Mouse (Mus musculus) 3T3-L1 (cell line): ENCODE measurements around the gene Col23a1.

Experiments
- DNase-seq: peaks from one replicate; pipeline ENCODE4 v3.0.0-alpha.2; 2015; ENCODE audit warnings: low read depth, low spot score

Col23a1 gene

GRCm38 (mm10) chr11:51388892-51389340 lies 99.2 kb downstream of the Col23a1 start:
- no peak for DNase-seq

GRCm38 (mm10) chr11:51389763-51390162 lies 100.0 kb downstream of the Col23a1 start:
- DNase-seq: no peak

- DNase-seq: no peak
Observed at GRCm38 (mm10) chr11:51390521-51390920, 100.8 kb downstream of the Col23a1 start.

DNA sequence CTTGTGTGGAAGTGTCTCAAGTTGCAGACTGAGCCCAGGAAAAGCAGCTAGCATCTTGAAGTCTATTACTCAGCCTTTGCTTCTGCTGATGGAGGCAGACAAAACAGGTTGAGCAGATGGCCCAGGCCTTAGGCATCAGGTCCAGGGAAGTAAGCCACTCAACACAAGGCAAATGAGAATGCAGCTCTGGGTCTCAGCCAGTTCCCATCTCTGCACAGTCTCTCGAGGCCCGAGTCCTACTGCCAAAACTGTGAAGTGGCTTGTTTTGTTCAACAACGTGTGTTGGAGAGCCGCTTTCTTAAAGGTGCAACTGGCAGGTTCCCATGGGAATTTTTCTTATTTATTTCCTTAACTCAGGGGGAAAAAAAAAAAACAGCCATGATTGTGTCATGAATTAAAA lies 101.8 kb downstream of the Col23a1 start:
- DNase-seq: no peak

DNA sequence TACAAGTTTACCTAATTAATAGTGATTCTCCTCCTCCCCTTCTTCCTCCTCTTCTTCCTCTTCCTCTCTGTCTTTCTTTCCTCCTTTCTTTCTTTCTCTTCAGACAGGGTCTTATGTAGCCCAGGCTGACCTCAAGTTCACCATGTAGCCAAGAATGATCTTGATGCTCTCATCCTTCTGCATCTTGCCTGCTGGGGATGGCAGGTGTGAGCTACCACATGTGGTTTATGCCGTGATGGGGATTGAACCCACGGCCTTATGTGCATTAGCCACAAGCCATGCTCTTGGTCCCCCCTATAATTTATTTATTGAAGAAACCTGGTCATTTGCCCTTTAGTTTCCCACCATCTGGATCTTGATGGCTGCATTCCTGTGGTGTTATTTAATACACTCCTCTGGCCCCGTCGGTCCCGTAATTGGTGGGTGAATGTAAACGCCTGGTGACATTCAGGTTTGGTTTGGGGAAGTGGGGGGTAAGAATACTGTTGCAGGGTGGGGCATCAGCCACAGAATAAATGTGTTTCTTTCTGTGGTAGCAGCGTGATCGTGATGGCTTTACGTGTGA lies 104.7 kb downstream of the Col23a1 start:
- DNase-seq: no peak

GRCm38 (mm10) chr11:51396451-51396850 lies 106.7 kb downstream of the Col23a1 start:
- DNase-seq: no peak

DNA sequence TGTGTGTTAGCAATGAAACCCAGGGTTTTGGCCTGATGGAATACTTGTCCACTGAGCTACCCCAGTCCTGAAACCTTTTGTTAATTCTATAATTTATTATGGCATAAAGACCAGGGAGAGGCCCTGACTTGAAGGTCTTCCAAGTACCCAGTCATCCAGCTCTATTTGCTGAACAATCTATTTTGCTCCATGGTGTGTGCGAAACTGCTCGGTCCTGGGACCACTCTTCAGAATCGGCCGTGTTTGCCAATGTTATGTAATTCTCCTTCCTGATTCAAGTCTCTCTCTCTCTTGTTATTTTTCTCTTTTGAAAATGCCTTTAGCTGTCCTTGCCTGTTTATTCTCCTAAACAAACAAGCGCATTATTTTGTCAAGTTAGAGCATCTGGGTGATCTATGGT lies 108.4 kb downstream of the Col23a1 start:
- DNase-seq: no peak

GRCm38 (mm10) chr11:51400356-51400755 lies 110.6 kb downstream of the Col23a1 start:
- no peak for DNase-seq

GRCm38 (mm10) chr11:51401481-51402128 lies 111.9 kb downstream of the Col23a1 start:
- no peak for DNase-seq

- DNase-seq: no peak
Observed at GRCm38 (mm10) chr11:51403886-51404285, 114.2 kb downstream of the Col23a1 start.

DNA sequence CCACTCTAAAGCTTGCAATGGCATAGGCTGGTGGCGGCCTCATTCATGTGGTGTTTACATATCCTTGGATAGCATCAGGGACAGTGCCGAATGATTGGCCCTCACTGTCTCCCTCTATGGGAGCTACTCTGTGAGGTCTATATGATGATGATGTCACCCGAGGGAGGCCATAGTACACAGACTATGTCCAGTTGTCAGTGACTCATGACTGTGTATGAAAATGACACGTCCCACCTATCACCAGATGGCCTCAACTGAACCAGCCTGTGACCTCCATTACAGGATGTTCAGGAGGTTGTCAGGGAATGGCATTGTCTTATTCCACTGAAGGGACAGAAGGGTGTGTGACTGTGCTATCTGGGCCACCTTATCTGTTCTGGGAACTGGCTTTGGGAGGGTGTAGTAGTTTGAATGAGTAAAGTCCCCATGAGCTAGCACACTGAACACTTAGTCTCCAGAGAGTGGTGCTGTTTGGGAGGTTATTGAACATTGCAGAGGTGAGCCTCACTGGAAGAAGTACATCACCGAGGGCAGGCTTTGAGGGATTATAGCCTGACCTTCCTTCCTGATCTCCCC lies 115.2 kb downstream of the Col23a1 start:
- peak; percentile 8 for DNase-seq

- no peak for DNase-seq
Observed at GRCm38 (mm10) chr11:51406531-51406930, 116.8 kb downstream of the Col23a1 start.

DNA sequence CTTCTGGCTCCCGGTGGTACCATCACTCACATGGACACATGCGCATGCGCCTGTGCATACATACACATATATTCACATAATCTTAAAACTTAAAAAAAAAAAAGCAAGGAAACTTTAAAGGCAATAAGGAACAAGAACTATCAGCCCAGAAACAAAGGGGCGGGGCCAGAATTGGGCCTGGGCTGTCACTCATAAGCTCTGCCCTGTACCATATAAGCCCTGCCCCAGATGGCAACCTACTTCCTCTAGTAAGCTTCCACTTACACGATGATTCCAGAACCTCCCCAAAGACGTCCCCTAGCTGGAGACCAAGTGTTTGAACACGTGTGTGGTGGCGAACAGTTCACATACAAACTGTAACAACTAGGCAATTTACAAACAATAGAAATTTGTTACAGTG lies 117.6 kb downstream of the Col23a1 start:
- no peak for DNase-seq

GRCm38 (mm10) chr11:51410771-51411170 lies 121.1 kb downstream of the Col23a1 start:
- DNase-seq: no peak

DNA sequence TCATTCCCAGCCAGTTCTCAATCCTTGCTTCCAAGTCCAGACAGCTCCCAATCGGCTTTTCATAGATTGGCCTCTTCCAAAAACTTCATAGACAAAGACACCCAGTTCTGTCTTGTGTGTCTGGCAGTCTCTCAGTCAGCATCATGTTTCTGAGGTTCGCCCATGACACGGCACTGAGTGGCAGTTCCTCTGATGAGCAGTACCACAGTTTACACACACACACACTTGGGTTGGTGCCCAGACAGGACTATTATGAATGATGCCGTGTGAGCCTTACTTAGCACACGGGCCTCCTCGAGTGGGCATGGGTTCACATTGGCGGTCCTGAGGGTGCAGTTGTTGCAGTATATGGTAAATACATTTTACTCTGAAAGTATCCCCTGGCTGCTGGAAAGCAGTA lies 124.8 kb downstream of the Col23a1 start:
- no peak for DNase-seq

DNA sequence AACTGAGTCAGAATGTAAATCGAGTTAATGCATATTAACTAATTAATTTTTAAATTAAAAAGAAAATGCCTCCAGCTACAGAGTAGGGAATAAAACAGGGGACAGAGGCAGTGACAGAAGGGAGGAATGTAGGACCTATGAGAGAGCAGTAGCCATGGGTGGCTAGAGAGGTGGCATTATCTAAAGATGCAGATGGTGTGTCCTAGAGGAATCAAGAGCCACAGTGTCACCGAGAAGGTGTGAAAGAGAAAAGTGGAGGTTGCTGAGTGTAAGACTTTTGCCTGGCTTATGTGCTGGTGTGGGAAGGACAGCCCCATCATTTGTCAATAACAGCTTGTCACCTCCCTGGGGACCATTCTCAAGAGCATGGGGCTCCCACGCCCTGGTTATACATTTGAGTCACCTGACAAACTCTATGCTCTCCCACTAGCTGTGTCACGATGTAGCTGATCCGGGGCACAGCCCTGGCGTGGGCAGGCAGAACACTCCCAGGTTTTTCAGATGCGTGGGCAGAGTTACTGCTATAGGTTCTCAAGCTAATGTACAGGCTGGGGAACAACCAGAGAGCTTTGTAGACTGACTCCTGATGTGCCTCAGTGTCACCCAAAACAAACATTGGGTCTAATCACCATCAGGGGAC lies 125.4 kb downstream of the Col23a1 start:
- no peak for DNase-seq

DNA sequence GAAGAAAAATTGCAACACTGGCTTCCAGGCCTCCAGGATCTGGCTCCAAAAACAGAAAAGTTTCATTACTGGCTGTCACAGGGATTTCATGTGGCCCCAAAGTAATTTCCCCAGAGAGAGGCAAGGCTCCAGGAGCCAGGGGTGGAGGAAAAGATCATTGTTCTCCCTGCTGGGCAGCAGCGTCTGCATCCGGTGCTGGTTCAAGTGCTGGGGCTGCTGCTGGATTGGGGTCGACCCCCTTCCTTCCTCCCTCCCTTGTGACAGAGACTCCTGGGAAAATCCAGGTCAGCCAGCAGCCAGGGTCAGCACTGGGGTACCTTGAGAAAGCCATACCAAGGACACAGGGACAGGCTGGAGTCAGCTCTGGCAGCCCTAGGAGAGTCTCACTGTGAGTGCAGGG lies 129.1 kb downstream of the Col23a1 start:
- no peak for DNase-seq

DNA sequence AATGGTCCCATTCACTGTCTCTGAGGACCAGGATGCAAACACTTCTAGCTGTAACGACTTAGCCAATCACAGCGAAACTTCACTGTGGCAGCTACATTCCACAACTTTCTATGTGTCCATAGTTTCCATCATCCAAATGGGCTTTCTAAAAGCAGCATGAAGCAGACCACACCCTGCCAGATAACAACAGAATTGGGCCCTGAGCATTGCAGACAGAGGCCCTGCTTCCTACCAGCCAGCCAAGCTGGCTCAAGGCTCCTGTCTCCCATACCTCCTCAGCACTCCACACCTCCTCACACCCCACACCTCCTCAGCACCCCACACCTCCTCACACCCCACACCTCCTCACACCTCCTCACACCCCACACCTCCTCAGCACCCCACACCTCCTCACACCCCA lies 132.2 kb downstream of the Col23a1 start:
- no peak for DNase-seq

- no peak for DNase-seq
Observed at GRCm38 (mm10) chr11:51422713-51423112, 133.0 kb downstream of the Col23a1 start.

GRCm38 (mm10) chr11:51426155-51426554 lies 136.4 kb downstream of the Col23a1 start:
- no peak for DNase-seq

DNA sequence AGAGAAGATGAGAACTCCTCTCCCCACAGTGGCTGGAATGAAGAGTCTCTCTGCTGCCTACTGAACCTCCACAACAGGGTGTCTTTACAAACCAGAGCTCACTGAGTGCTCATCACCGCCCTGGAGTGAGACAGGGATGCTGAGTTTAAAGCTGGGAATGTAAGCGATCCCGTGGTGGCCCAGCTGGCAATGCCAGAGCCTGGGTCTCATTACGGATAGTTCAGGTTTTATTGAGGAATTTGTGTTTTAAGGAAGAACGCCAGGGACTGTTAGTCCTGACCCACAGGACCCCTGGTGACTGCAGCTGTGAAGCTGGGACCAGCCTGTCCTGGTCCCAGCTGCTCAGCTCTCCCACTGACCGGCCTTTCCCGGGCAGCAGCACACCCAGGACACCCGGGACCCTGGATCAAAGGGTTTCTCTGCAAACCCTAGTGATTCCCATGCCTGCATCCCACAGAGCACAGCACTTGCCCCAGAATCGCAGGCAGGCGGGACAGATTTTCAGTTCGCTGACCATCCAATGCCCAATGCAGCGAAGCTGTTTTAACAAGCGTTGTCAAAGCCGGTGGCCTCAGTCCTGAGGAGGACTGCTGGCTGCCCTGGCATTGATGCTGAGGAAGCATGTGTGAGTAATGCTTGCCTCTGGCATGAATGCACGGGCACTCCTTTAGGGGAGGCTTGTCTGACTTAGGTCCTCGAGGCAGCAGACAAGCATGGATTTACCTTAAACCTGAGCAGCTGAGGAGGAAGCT lies 139.9 kb downstream of the Col23a1 start:
- no peak for DNase-seq

- DNase-seq: no peak
Observed at GRCm38 (mm10) chr11:51430180-51430578, 140.5 kb downstream of the Col23a1 start.
